Comparison of ENCODE assay signal across 8 mouse cellular contexts in genomic region chr14:76556852-76557208, GRCm38 (mm10). TPM values are rescaled to one million over a fixed set of nuclear protein-coding genes. Genes with fewer than 3 reads are reported as not detected.
DNase-seq lines count a peak whose midpoint lies in the region; ATAC-seq lines count a peak whose summit lies in the region.

Gene Serp2 (minus strand): TSS chr14:76556889.

- no peaks in the 10 kb centered on the region for H3K36me3 ChIP-seq in kidney, embryonic 14.5 days (ENCODE audit: control insufficient read depth, insufficient read depth, low read length)
- H3K36me3 ChIP-seq in hindbrain, embryonic 15.5 days = no peaks in the 10 kb centered on the region

- H3K9me3 ChIP-seq in kidney, embryonic 14.5 days (ENCODE audit: control insufficient read depth, low read length) = no peaks in the 10 kb centered on the region
- H3K9me3 ChIP-seq in hindbrain, embryonic 15.5 days = no peaks in the 10 kb centered on the region

- peak within 1 kb of the TSS; percentile 11 for H3K27ac ChIP-seq in kidney, embryonic 14.5 days (ENCODE audit: low read depth, low read length)
- no peak within 1 kb of the TSS for H3K27ac ChIP-seq in brown adipose tissue, adult 24 weeks (replicated peaks; ENCODE audit: low read depth, low read length)
- peak within 1 kb of the TSS; percentile 93 for H3K27ac ChIP-seq in hindbrain, embryonic 15.5 days (replicated peaks)

- H3K9ac ChIP-seq in kidney, embryonic 14.5 days (ENCODE audit: low read depth, low read length) = peak within 1 kb of the TSS; percentile 74
- peak within 1 kb of the TSS; percentile 87 for H3K9ac ChIP-seq in hindbrain, embryonic 15.5 days

- H3K4me3 ChIP-seq in kidney, embryonic 14.5 days (ENCODE audit: low read length) = peak within 1 kb of the TSS; percentile 65
- H3K4me3 ChIP-seq in brown adipose tissue, adult 24 weeks (ENCODE audit: insufficient read depth, low read depth, low read length) = peak within 1 kb of the TSS; percentile 51
- peak within 1 kb of the TSS; percentile 76 for H3K4me3 ChIP-seq in hindbrain, embryonic 15.5 days

- H3K4me2 ChIP-seq in kidney, embryonic 14.5 days (replicated peaks; ENCODE audit: low read depth, low read length) = peak within 1 kb of the TSS; percentile 96
- peak within 1 kb of the TSS; percentile 90 for H3K4me2 ChIP-seq in hindbrain, embryonic 15.5 days

- H3K27me3 ChIP-seq in kidney, embryonic 14.5 days (ENCODE audit: control insufficient read depth, insufficient read depth, low read length) = no peaks in the 10 kb centered on the region
- H3K27me3 ChIP-seq in hindbrain, embryonic 15.5 days = no peaks in the 10 kb centered on the region

- WGBS in kidney, embryonic 14.5 days = 11% methylated on average over 16 of the region's 17 CpGs
- WGBS in hindbrain, embryonic 15.5 days = 9% methylated on average over 17 of the region's 17 CpGs

- DNase-seq in kidney, postnatal 10 days = no peak
- no peak for DNase-seq in thymus, postnatal 14 days
- no peak for DNase-seq in B cell, adult 2 months
- DNase-seq in lung, postnatal 10 days = no peak

- no peak; the same call in 1 of the 2 replicates for ATAC-seq in kidney, embryonic 14.5 days (ENCODE audit: low FRiP score, low TSS enrichment)
- peak; percentile 35 for ATAC-seq in hindbrain, embryonic 15.5 days (ENCODE audit: low FRiP score, low read depth)
- ATAC-seq in megakaryocyte-erythroid progenitor cell, adult 5-6 weeks (replicated peaks; ENCODE audit: low FRiP score, low TSS enrichment, poor library complexity, severe bottlenecking) = peak; percentile 12; the same call in 1 of the 2 replicates

- peaks cover 7% of the 10 kb centered on the region; the same call in 1 of the 2 replicates for H3K4me1 ChIP-seq in kidney, embryonic 14.5 days (ENCODE audit: control insufficient read depth, insufficient read depth, low read length)
- no peaks in the 10 kb centered on the region for H3K4me1 ChIP-seq in brown adipose tissue, adult 24 weeks (ENCODE audit: control insufficient read depth, insufficient read depth, insufficient read length, low read length)
- peaks cover 34% of the 10 kb centered on the region for H3K4me1 ChIP-seq in hindbrain, embryonic 15.5 days (replicated peaks)

RNA-seq across cellular contexts. Expression of gene Serp2, which starts in this region (rescaled TPM):
- 15.2 and 16.2 TPM in 2 replicates for polyA plus RNA-seq in kidney, embryonic 14.5 days (2014; fragmentation: Nextera tagmentation; extraction: Ambion mirVana)
- not detected in 2 replicates for polyA plus RNA-seq in brown adipose tissue, adult 24 weeks (2012; ENCODE audit: insufficient read depth, insufficient read length, missing spikeins)
- 203 and 213 TPM in 2 replicates for polyA plus RNA-seq in hindbrain, embryonic 15.5 days (2015; fragmentation: Nextera tagmentation; extraction: Ambion mirVana)
- 2.6 TPM in 1 of 2 replicates, not detected in the other for total RNA-seq in megakaryocyte-erythroid progenitor cell, adult 5-6 weeks (2014; fragmentation: Nextera tagmentation)
- total RNA-seq in megakaryocyte-erythroid progenitor cell, adult 5-6 weeks (2017) = not detected in 2 replicates

Comparison
In these comparisons a context has a peak if more than half of its experiments do, and no peak if none do; other contexts are left out.
1. RNA of gene Serp2 (polyA plus RNA-seq): 203 to 213 TPM in hindbrain, embryonic 15.5 days; 15.2 to 16.2 TPM in kidney, embryonic 14.5 days and not detected in brown adipose tissue, adult 24 weeks; every median in the first group is over 10 times any median in the second.
2. Peak in every context shown above with its lines, with median percentiles within 50 percentile points of each other: H3K4me3 ChIP-seq.